Mouse (Mus musculus): ENCODE measurements around the gene Hist1h2ag.
A peak's percentile ranks its signal among the peaks of the same experiment; 100 is the strongest.
"Not testable (repeated sequence)": the region's sequence is repeated elsewhere in the genome, so short reads cannot be mapped to it uniquely, and the experiment has no call there.

The Hist1h2ag gene

GRCm38 (mm10) chr13:22042568-22043502 is at the start of gene Hist1h2ag, which contains the start of gene Hist1h2bj:
Gene Hist1h2ag (minus strand): TSS chr13:22042944.
Gene Hist1h2bj (plus strand): TSS chr13:22043214.
- peak; percentile 95 for ATAC-seq (ENCODE audit: insufficient number of reproducible peaks, low FRiP score, low TSS enrichment)

- not testable (repeated sequence) for ATAC-seq (ENCODE audit: insufficient number of reproducible peaks, low FRiP score, low TSS enrichment)
Observed at GRCm38 (mm10) chr13:22084140-22084539, 41.4 kb upstream of the Hist1h2ag start, which contains the start of gene Vmn1r188. Gene Vmn1r188 (plus strand): TSS chr13:22084440.

- ATAC-seq (ENCODE audit: insufficient number of reproducible peaks, low FRiP score, low TSS enrichment): no peak
Observed at GRCm38 (mm10) chr13:22063468-22063867, 20.7 kb upstream of the Hist1h2ag start.

- ATAC-seq (ENCODE audit: insufficient number of reproducible peaks, low FRiP score, low TSS enrichment): no peak
Observed at GRCm38 (mm10) chr13:22061422-22061821, 18.7 kb upstream of the Hist1h2ag start.

- ATAC-seq (ENCODE audit: insufficient number of reproducible peaks, low FRiP score, low TSS enrichment): no peak
Observed at GRCm38 (mm10) chr13:22053754-22054153, 11.0 kb upstream of the Hist1h2ag start.

- ATAC-seq (ENCODE audit: insufficient number of reproducible peaks, low FRiP score, low TSS enrichment): no peak
Observed at GRCm38 (mm10) chr13:22051523-22051859, 8.7 kb upstream of the Hist1h2ag start.

GRCm38 (mm10) chr13:22050591-22051522 is 8.1 kb upstream of the Hist1h2ag start:
- ATAC-seq (ENCODE audit: insufficient number of reproducible peaks, low FRiP score, low TSS enrichment): peak; percentile 88

- ATAC-seq (ENCODE audit: insufficient number of reproducible peaks, low FRiP score, low TSS enrichment): no peak
Observed at GRCm38 (mm10) chr13:22049737-22050440, 7.1 kb upstream of the Hist1h2ag start.

- no peak for ATAC-seq (ENCODE audit: insufficient number of reproducible peaks, low FRiP score, low TSS enrichment)
Observed at GRCm38 (mm10) chr13:22049041-22049440, 6.3 kb upstream of the Hist1h2ag start.

GRCm38 (mm10) chr13:22045311-22045710 is 2.6 kb upstream of the Hist1h2ag start:
- no peak for ATAC-seq (ENCODE audit: insufficient number of reproducible peaks, low FRiP score, low TSS enrichment)

GRCm38 (mm10) chr13:22044432-22045155 is 1.9 kb upstream of the Hist1h2ag start:
- no peak for ATAC-seq (ENCODE audit: insufficient number of reproducible peaks, low FRiP score, low TSS enrichment)

- no peak for ATAC-seq (ENCODE audit: insufficient number of reproducible peaks, low FRiP score, low TSS enrichment)
Observed at GRCm38 (mm10) chr13:22043503-22044431, 1.0 kb upstream of the Hist1h2ag start.

- ATAC-seq (ENCODE audit: insufficient number of reproducible peaks, low FRiP score, low TSS enrichment): no peak
Observed at GRCm38 (mm10) chr13:22041651-22042567, 835 bp downstream of the Hist1h2ag start.

- ATAC-seq (ENCODE audit: insufficient number of reproducible peaks, low FRiP score, low TSS enrichment): peak; percentile 65
Observed at GRCm38 (mm10) chr13:22041142-22041536, 1.6 kb downstream of the Hist1h2ag start, which contains the start of gene Hist1h4i. Gene Hist1h4i (minus strand): TSS chr13:22041362.

GRCm38 (mm10) chr13:22040464-22041141 is 2.1 kb downstream of the Hist1h2ag start:
- no peak for ATAC-seq (ENCODE audit: insufficient number of reproducible peaks, low FRiP score, low TSS enrichment)

- no peak for ATAC-seq (ENCODE audit: insufficient number of reproducible peaks, low FRiP score, low TSS enrichment)
Observed at GRCm38 (mm10) chr13:22039951-22040463, 2.7 kb downstream of the Hist1h2ag start.

- ATAC-seq (ENCODE audit: insufficient number of reproducible peaks, low FRiP score, low TSS enrichment): no peak
Observed at GRCm38 (mm10) chr13:22039364-22039763, 3.4 kb downstream of the Hist1h2ag start.
